33 mouse cellular contexts compared by ENCODE assay signal in genomic region chr10:66472038-66472437, GRCm38 (mm10).
"Had no signal": no experiment of that assay in that cellular context is flagged by ENCODE, and none has a peak within 500 bp of the region (broad histone marks: within the 10 kb centered on the region; RNA-seq: fewer than 3 reads in every experiment).

No protein-coding gene starts in this region.

- H3K36me3 ChIP-seq: limb, embryonic 10.5 days; limb, embryonic 12.5 days; limb, embryonic 13.5 days; limb, embryonic 15.5 days; liver, embryonic 12.5 days; liver, embryonic 13.5 days; liver, embryonic 15.5 days; lung, embryonic 15.5 days; midbrain, embryonic 10.5 days; midbrain, embryonic 12.5 days; midbrain, embryonic 13.5 days; midbrain, embryonic 15.5 days; neural tube, embryonic 12.5 days; neural tube, embryonic 13.5 days had no signal

- H3K27ac ChIP-seq: limb, embryonic 10.5 days; limb, embryonic 12.5 days; limb, embryonic 13.5 days; limb, embryonic 15.5 days; liver, embryonic 12.5 days; liver, embryonic 13.5 days; liver, embryonic 14.5 days; liver, embryonic 15.5 days; lung, embryonic 15.5 days; macrophage; midbrain, embryonic 10.5 days; midbrain, embryonic 12.5 days; midbrain, embryonic 13.5 days; midbrain, embryonic 15.5 days; neural tube, embryonic 12.5 days; neural tube, embryonic 13.5 days had no signal

- H3K9me3 ChIP-seq: limb, embryonic 10.5 days; limb, embryonic 12.5 days; limb, embryonic 13.5 days; limb, embryonic 15.5 days; liver, embryonic 15.5 days; lung, embryonic 15.5 days; midbrain, embryonic 10.5 days; midbrain, embryonic 12.5 days; midbrain, embryonic 13.5 days; midbrain, embryonic 15.5 days; neural tube, embryonic 12.5 days; neural tube, embryonic 13.5 days had no signal

- H3K4me1 ChIP-seq: limb, embryonic 15.5 days; liver, embryonic 12.5 days; liver, embryonic 13.5 days; liver, embryonic 15.5 days; lung, embryonic 15.5 days; megakaryocyte, embryonic 14.5 days; midbrain, embryonic 15.5 days; neural tube, embryonic 12.5 days; neural tube, embryonic 13.5 days had no signal

- H3K4me3 ChIP-seq: limb, embryonic 10.5 days; limb, embryonic 12.5 days; limb, embryonic 13.5 days; limb, embryonic 15.5 days; liver, embryonic 12.5 days; liver, embryonic 13.5 days; liver, embryonic 15.5 days; lung, embryonic 15.5 days; megakaryocyte, embryonic 14.5 days; midbrain, embryonic 10.5 days; midbrain, embryonic 12.5 days; midbrain, embryonic 13.5 days; midbrain, embryonic 15.5 days; myocyte; neural tube, embryonic 12.5 days; neural tube, embryonic 13.5 days had no signal

- DNase-seq: left cerebral cortex, postnatal 4 days; liver; liver, embryonic 13.5 days; liver, postnatal 0 days; lung, adult 18-20 months; lung, adult 2 months; lung, embryonic 14.5 days; lung, postnatal 10 days; lung, postnatal 14 days; lung, postnatal 36 days; lung, postnatal 4 days; midbrain, embryonic 14.5 days had no signal

- H3K9ac ChIP-seq: limb, embryonic 12.5 days; limb, embryonic 13.5 days; limb, embryonic 15.5 days; liver, embryonic 12.5 days; liver, embryonic 13.5 days; liver, embryonic 14.5 days; liver, embryonic 15.5 days; liver, postnatal 0 days; lung, embryonic 14.5 days; lung, embryonic 15.5 days; midbrain, embryonic 12.5 days; midbrain, embryonic 13.5 days; midbrain, embryonic 15.5 days; neural tube, embryonic 12.5 days; neural tube, embryonic 13.5 days had no signal

- H3K27me3 ChIP-seq: limb, embryonic 12.5 days; limb, embryonic 13.5 days; limb, embryonic 15.5 days; liver, embryonic 12.5 days; liver, embryonic 13.5 days; liver, embryonic 15.5 days; lung, embryonic 15.5 days; megakaryocyte, embryonic 14.5 days; midbrain, embryonic 12.5 days; midbrain, embryonic 13.5 days; midbrain, embryonic 15.5 days; neural tube, embryonic 12.5 days; neural tube, embryonic 13.5 days had no signal

- ATAC-seq: liver, embryonic 12.5 days; liver, postnatal 0 days; lung, postnatal 0 days; midbrain, embryonic 13.5 days; midbrain, embryonic 15.5 days; midbrain, embryonic 16.5 days had no signal

- H3K4me2 ChIP-seq: limb, embryonic 12.5 days; limb, embryonic 13.5 days; limb, embryonic 15.5 days; liver, embryonic 11.5 days; liver, embryonic 12.5 days; liver, embryonic 13.5 days; liver, embryonic 15.5 days; lung, embryonic 14.5 days; lung, embryonic 15.5 days; midbrain, embryonic 11.5 days; midbrain, embryonic 12.5 days; midbrain, embryonic 13.5 days; midbrain, embryonic 15.5 days; neural tube, embryonic 12.5 days; neural tube, embryonic 13.5 days had no signal
